Mouse (Mus musculus): ENCODE measurements around the gene Rab3il1.

DNA sequence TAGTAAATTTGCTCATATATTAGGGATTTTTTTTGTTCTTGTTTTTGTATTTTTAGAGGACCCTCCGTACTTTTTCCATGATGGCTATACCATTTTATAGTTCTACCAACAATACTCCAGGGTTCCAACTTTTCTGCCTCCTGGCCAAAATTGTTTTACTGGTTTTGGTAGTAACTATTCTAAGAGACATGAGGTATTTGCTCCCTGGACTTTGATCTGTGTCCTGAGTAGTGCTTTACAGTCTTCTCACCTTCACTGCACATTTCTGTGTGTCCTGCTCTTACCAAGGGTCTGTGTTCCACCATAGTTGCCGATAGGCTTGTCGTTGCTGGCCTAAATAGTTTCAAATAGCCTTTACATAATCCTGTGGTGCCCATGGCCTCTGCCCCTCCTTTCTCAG lies 36.9 kb downstream of the Rab3il1 start:
- TF ChIP-seq CTCF (IDR thresholded peaks at IDR 0.05) (no peak), EP300 (IDR thresholded peaks at IDR 0.05) (no peak)

All from lung, postnatal 0 days (tissue).